Mouse (Mus musculus) ES-E14 (cell line): ENCODE data around the gene Tacc2. TPM values are rescaled to one million over a fixed set of nuclear protein-coding genes. Genes with fewer than 3 reads are reported as not detected.

Experiments used
- DNase-seq: peaks from one replicate; pipeline ENCODE4 v3.0.0-alpha.2; 2013; ENCODE audit warnings: low read depth, low spot score
- H3K27ac ChIP-seq: 2 replicates; pipeline ENCODE4 v1.5.1; 2012; ENCODE audit warnings: low read depth, mild to moderate bottlenecking, low read length, moderate library complexity, mixed read lengths; ENCODE audit not compliant: poor library complexity, insufficient read depth, severe bottlenecking
- H3K36me3 ChIP-seq: 2 replicates; pipeline ENCODE4 v1.6.1; 2012; ENCODE audit warnings: mild to moderate bottlenecking, low read length, moderate library complexity, mixed read lengths; ENCODE audit not compliant: control insufficient read depth, poor library complexity, insufficient read depth, severe bottlenecking
- H3K4me1 ChIP-seq, 2 experiments: fragments of 150-350 bp in 1 of 2; sonication (generic) in 1 of 2; 2 replicates each; pipeline ENCODE4 v1.6.1; 2012; ENCODE audit warnings: low read length in 2 of 2, mild to moderate bottlenecking in 1 of 2, mixed read lengths in 1 of 2; ENCODE audit not compliant: control insufficient read depth in 2 of 2, insufficient read depth in 2 of 2, poor library complexity in 1 of 2
- H3K4me3 ChIP-seq, 2 experiments: fragments of 150-350 bp in 1 of 2; sonication (generic) in 1 of 2; 2 replicates each; pipeline ENCODE4 v1.5.1; 2012; ENCODE audit warnings: low read length in 2 of 2, low read depth in 1 of 2, mild to moderate bottlenecking in 1 of 2, mixed read lengths in 1 of 2; ENCODE audit not compliant: insufficient read depth in 1 of 2, poor library complexity in 1 of 2, severe bottlenecking in 1 of 2
- H3K9ac ChIP-seq: 2 replicates; pipeline ENCODE4 v1.6.1; 2012; ENCODE audit warnings: low read depth, mild to moderate bottlenecking, low read length, mixed read lengths; ENCODE audit not compliant: poor library complexity, insufficient read depth, severe bottlenecking
- H3K9me3 ChIP-seq: fragments of 150-350 bp; sonication (generic); 2 replicates; pipeline ENCODE4 v1.6.1; 2012; ENCODE audit warnings: low read depth, mild to moderate bottlenecking, low read length; ENCODE audit not compliant: control insufficient read depth, insufficient read depth
- CHD2 ChIP-seq: IDR thresholded peaks from 2 replicates; pipeline ENCODE4 v1.6.1; 2014; ENCODE audit warnings: mild to moderate bottlenecking, low read depth, low read length, inconsistent platforms
- HCFC1 ChIP-seq: IDR thresholded peaks from 2 replicates; pipeline ENCODE4 v1.6.1; 2012; ENCODE audit warnings: low read length, inconsistent platforms, borderline replicate concordance; ENCODE audit not compliant: insufficient read depth
- MAFK ChIP-seq: IDR thresholded peaks from 2 replicates; pipeline ENCODE4 v1.6.1; 2014; ENCODE audit warnings: mild to moderate bottlenecking, low read depth, low read length, inconsistent platforms; ENCODE audit not compliant: insufficient read depth
- ZC3H11A ChIP-seq: IDR thresholded peaks from 2 replicates; pipeline ENCODE4 v1.6.1; 2012; ENCODE audit warnings: low read depth, mild to moderate bottlenecking, inconsistent platforms, low read length, borderline replicate concordance
- ZNF384 ChIP-seq: IDR thresholded peaks from 2 replicates; pipeline ENCODE4 v1.6.1; 2012; ENCODE audit warnings: low read depth, low read length, inconsistent platforms
- in situ Hi-C, 2 experiments: fragments of 600-800 bp; cut with MboI; formaldehyde crosslinking; loops; one replicate each; pipeline ENCODE4 v1.15.1; 2025; ENCODE audit warnings: low sequenced_read_pairs in 2 of 2, inconsistent platforms in 1 of 2; ENCODE audit not compliant: unreplicated experiment in 2 of 2
- total RNA-seq: library from RNA; depleted of rRNA; stranded (reverse); fragments of 300-350 nt; gene quantifications from 2 replicates; pipeline ENCODE4 v1.2.3, GENCODE M21; 2012

The Tacc2 gene
- total RNA-seq, 1 experiment, result 23.2 TPM

- Histone ChIP-seq H3K27ac (no peak overlapping the region), H3K4me1 (no peaks in the 10 kb centered on the region), H3K36me3 (no peaks in the 10 kb centered on the region), H3K9me3 (no peaks in the 10 kb centered on the region), H3K9ac (no peak overlapping the region), H3K4me3 (no peak overlapping the region)
- no peak for DNase-seq
- in situ Hi-C loops, result no loop called here
- TF ChIP-seq CHD2, result no peak
These were observed 203.7 kb downstream of the Tacc2 start for GRCm38 (mm10) chr7:130780866-130781419.

GRCm38 (mm10) chr7:130782501-130783050, 205.3 kb downstream of the Tacc2 start:
- Histone ChIP-seq H3K36me3 (no peaks in the 10 kb centered on the region), H3K4me3 (no peak overlapping the region), H3K9me3 (no peaks in the 10 kb centered on the region), H3K9ac (no peak overlapping the region), H3K27ac (no peak overlapping the region), H3K4me1 (no peaks in the 10 kb centered on the region)
- in situ Hi-C loops, result no loop called here
- DNase-seq, result no peak
- TF ChIP-seq MAFK, result no peak

- DNase-seq, result no peak
- Histone ChIP-seq H3K4me1 (peaks cover 0 to 4% of the 10 kb centered on the region in 2 experiments; a peak in 1 of 4 replicates), H3K27ac (no peak overlapping the region), H3K9ac (no peak overlapping the region), H3K36me3 (no peaks in the 10 kb centered on the region), H3K4me3 (no peak overlapping the region), H3K9me3 (no peaks in the 10 kb centered on the region)
- no peak for TF ChIP-seq ZC3H11A
- TF ChIP-seq MAFK, result no peak
- no peak for TF ChIP-seq CHD2
- TF ChIP-seq ZNF384, result no peak
- TF ChIP-seq HCFC1, result no peak
- in situ Hi-C loops, result no loop called here
These were observed 208.8 kb downstream of the Tacc2 start for GRCm38 (mm10) chr7:130785923-130786575.

GRCm38 (mm10) chr7:130786708-130787107, 209.5 kb downstream of the Tacc2 start:
- in situ Hi-C loops, result no loop called here

GRCm38 (mm10) chr7:130787537-130787936, 210.3 kb downstream of the Tacc2 start:
- H3K27ac ChIP-seq, result no peak overlapping the region
- H3K36me3 ChIP-seq, result no peaks in the 10 kb centered on the region
- no peak overlapping the region for H3K4me3 ChIP-seq
- DNase-seq, result no peak
- no peak for TF ChIP-seq HCFC1
- TF ChIP-seq ZC3H11A, result no peak
- no peak for TF ChIP-seq CHD2
- no peak for TF ChIP-seq MAFK
- no peak for TF ChIP-seq ZNF384
- peaks cover 0 to 4% of the 10 kb centered on the region in 2 experiments; a peak in 1 of 4 replicates for H3K4me1 ChIP-seq
- no peak overlapping the region for H3K9ac ChIP-seq
- in situ Hi-C loops, result no loop called here
- no peaks in the 10 kb centered on the region for H3K9me3 ChIP-seq

More at GRCm38 (mm10) chr7:130786708-130787107, 209.5 kb downstream of the Tacc2 start:
- Histone ChIP-seq H3K9ac (no peak overlapping the region), H3K36me3 (no peaks in the 10 kb centered on the region), H3K4me3 (no peak overlapping the region), H3K27ac (no peak overlapping the region), H3K9me3 (no peaks in the 10 kb centered on the region), H3K4me1 (peaks cover 0 to 4% of the 10 kb centered on the region in 2 experiments; a peak in 1 of 4 replicates)
- no peak for TF ChIP-seq MAFK
- TF ChIP-seq ZNF384, result no peak
- no peak for TF ChIP-seq ZC3H11A
- TF ChIP-seq CHD2, result no peak
- TF ChIP-seq HCFC1, result no peak
- no peak for DNase-seq
